Mouse (Mus musculus): ENCODE results near the gene Tmem247. TPM values are rescaled to one million over a fixed set of nuclear protein-coding genes. Genes with fewer than 3 reads are reported as not detected.

The Tmem247 gene
- polyA plus RNA-seq, 1 experiment from 2014 or later = not detected

Other genes starting within 250 kb of the Tmem247 start
- 1.3 and 1.9 TPM in 2 replicates for gene Epas1, start 163.6 kb upstream of the Tmem247 start, polyA plus RNA-seq (2016; fragmentation: Nextera tagmentation; extraction: Ambion mirVana)
- gene Atp6v1e2, start 30.5 kb downstream of the Tmem247 start, polyA plus RNA-seq (2016; fragmentation: Nextera tagmentation; extraction: Ambion mirVana) = not detected in 2 replicates
- 2.7 and 3.6 TPM in 2 replicates for gene Rhoq, start 45.7 kb downstream of the Tmem247 start, polyA plus RNA-seq (2016; fragmentation: Nextera tagmentation; extraction: Ambion mirVana)
- 18.6 and 19.8 TPM in 2 replicates for gene Pigf, start 108.1 kb downstream of the Tmem247 start, polyA plus RNA-seq (2016; fragmentation: Nextera tagmentation; extraction: Ambion mirVana)
- 76.9 and 84.3 TPM in 2 replicates for gene Cript, start 108.2 kb downstream of the Tmem247 start, polyA plus RNA-seq (2016; fragmentation: Nextera tagmentation; extraction: Ambion mirVana)
- gene Socs5, start 190.3 kb downstream of the Tmem247 start, polyA plus RNA-seq (2016; fragmentation: Nextera tagmentation; extraction: Ambion mirVana) = 4.8 and 6.0 TPM in 2 replicates

All from liver, embryonic 12.5 days (tissue).